Mouse (Mus musculus): ENCODE data around the gene Nin. TPM values are rescaled to one million over a fixed set of nuclear protein-coding genes. Genes with fewer than 3 reads are reported as not detected.
A peak's percentile ranks its signal among the peaks of the same experiment; 100 is the strongest.

Nin gene
- polyA plus RNA-seq, 1 experiment from 2014 or later, result 7.9 TPM

GRCm38 (mm10) chr12:69963141-69963540 lies 150.4 kb downstream of the Nin start:
- DNase-seq (ENCODE audit: low spot score) (no peak), ATAC-seq (replicated peaks; ENCODE audit: low FRiP score, low read depth) (no peak)
- Histone ChIP-seq H3K27me3 (ENCODE audit: insufficient read depth, low read length) (no peaks in the 10 kb centered on the region), H3K27ac (no peak overlapping the region), H3K4me2 (ENCODE audit: low read length) (no peak overlapping the region), H3K4me1 (replicated peaks; ENCODE audit: insufficient read depth, low read length) (no peaks in the 10 kb centered on the region), H3K9ac (ENCODE audit: low read depth, low read length) (no peak overlapping the region), H3K4me3 (replicated peaks; ENCODE audit: low read depth, low read length) (no peak overlapping the region), H3K9me3 (replicated peaks; ENCODE audit: low read length) (no peaks in the 10 kb centered on the region), H3K36me3 (ENCODE audit: insufficient read depth, low read length) (peaks cover 31% of the 10 kb centered on the region)
- 87% methylated on average over 6 of the region's 6 CpGs for WGBS
- no peak for TF ChIP-seq CTCF (IDR thresholded peaks at IDR 0.05; ENCODE audit: low read depth)

- Histone ChIP-seq H3K9ac (ENCODE audit: low read depth, low read length) (no peak overlapping the region), H3K4me3 (replicated peaks; ENCODE audit: low read depth, low read length) (no peak overlapping the region), H3K4me2 (ENCODE audit: low read length) (no peak overlapping the region), H3K27ac (no peak overlapping the region), H3K9me3 (replicated peaks; ENCODE audit: low read length) (no peaks in the 10 kb centered on the region), H3K36me3 (ENCODE audit: insufficient read depth, low read length) (peaks cover 30% of the 10 kb centered on the region), H3K4me1 (replicated peaks; ENCODE audit: insufficient read depth, low read length) (no peaks in the 10 kb centered on the region), H3K27me3 (ENCODE audit: insufficient read depth, low read length) (no peaks in the 10 kb centered on the region)
- WGBS, result 58% methylated on average over 4 of the region's 4 CpGs
- ATAC-seq (replicated peaks; ENCODE audit: low FRiP score, low read depth), result no peak
- DNase-seq (ENCODE audit: low spot score), result peak; percentile 66
- peak; percentile 85 for TF ChIP-seq CTCF (IDR thresholded peaks at IDR 0.05; ENCODE audit: low read depth)
These were observed 151.0 kb downstream of the Nin start for GRCm38 (mm10) chr12:69962468-69962867.

Other genes starting within 250 kb of the Nin start
- gene Atl1, start 221.1 kb downstream of the Nin start, polyA plus RNA-seq (2015; fragmentation: Nextera tagmentation; extraction: Ambion mirVana), result 3.5 and 5.8 TPM in 2 replicates
- 27.3 and 29.1 TPM in 2 replicates for gene Map4k5, start 220.5 kb downstream of the Nin start, polyA plus RNA-seq (2015; fragmentation: Nextera tagmentation; extraction: Ambion mirVana)
- 8.5 and 9.8 TPM in 2 replicates for gene Sav1, start 126.7 kb downstream of the Nin start, polyA plus RNA-seq (2015; fragmentation: Nextera tagmentation; extraction: Ambion mirVana)
- not detected in 2 replicates for gene Abhd12b, start 40.4 kb upstream of the Nin start, polyA plus RNA-seq (2015; fragmentation: Nextera tagmentation; extraction: Ambion mirVana)
- 43.1 and 44.2 TPM in 2 replicates for gene Pygl, start 117.8 kb upstream of the Nin start, polyA plus RNA-seq (2015; fragmentation: Nextera tagmentation; extraction: Ambion mirVana)
- 2.1 and 2.3 TPM in 2 replicates for gene Trim9, start 233.9 kb upstream of the Nin start, polyA plus RNA-seq (2015; fragmentation: Nextera tagmentation; extraction: Ambion mirVana)

All from kidney, postnatal 0 days (tissue).